9 mouse cellular contexts compared by ENCODE assay signal in the genomic region with DNA sequence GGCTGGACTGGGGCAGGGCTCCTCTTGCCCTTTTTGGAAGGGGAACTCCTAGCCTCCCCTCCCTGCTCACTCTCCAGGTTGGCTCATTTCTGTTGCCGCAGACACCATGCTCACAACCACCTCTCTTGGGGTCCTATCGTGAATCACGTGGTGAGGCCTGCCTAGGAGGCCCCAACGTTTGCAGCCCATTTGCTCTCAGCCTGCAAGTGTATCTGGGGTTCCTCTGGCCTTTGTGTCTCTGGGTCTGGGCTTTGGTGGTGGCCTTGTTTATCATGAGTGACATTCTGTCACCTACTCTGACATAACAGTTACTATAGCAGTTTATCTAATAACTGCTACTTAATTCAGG. TPM values are rescaled to one million over a fixed set of nuclear protein-coding genes. Genes with fewer than 3 reads are reported as not detected.
DNase-seq lines count a peak whose midpoint lies in the region; ATAC-seq and TF ChIP-seq lines count a peak whose summit lies in the region.
"Had no signal": no experiment of that assay in that cellular context is flagged by ENCODE, and none has a peak within 500 bp of the region (broad histone marks: within the 10 kb centered on the region; RNA-seq: fewer than 3 reads in every experiment).

No protein-coding gene starts in this region.

- peak overlapping the region; percentile 81 for H3K27ac ChIP-seq in heart, embryonic 12.5 days (ENCODE audit: poor library complexity, severe bottlenecking)
- no peak overlapping the region for H3K27ac ChIP-seq in ES-E14 (ENCODE audit: insufficient read depth, low read depth, low read length, poor library complexity, severe bottlenecking)
- H3K27ac ChIP-seq in hindbrain, embryonic 11.5 days (ENCODE audit: low read depth, low read length) = peak overlapping the region; percentile 24; the same call in 1 of the 2 replicates
- peak overlapping the region; percentile 63; the same call in 1 of the 2 replicates for H3K27ac ChIP-seq in midbrain, embryonic 12.5 days (replicated peaks)

- in situ Hi-C loops in ES-E14 (cut with MboI; ENCODE audit: low sequenced_read_pairs in 2 of 2, unreplicated experiment in 2 of 2) = no loop called here

- 11% methylated on average over 4 of the region's 4 CpGs for WGBS in heart, embryonic 12.5 days
- 40% methylated on average over 4 of the region's 4 CpGs for WGBS in hindbrain, embryonic 11.5 days
- WGBS in midbrain, embryonic 12.5 days = 41% methylated on average over 4 of the region's 4 CpGs

- no peaks in the 10 kb centered on the region for H3K9me3 ChIP-seq in heart, embryonic 12.5 days (replicated peaks)
- no peaks in the 10 kb centered on the region for H3K9me3 ChIP-seq in ES-E14 (ENCODE audit: control insufficient read depth, insufficient read depth, low read depth, low read length)
- no peaks in the 10 kb centered on the region for H3K9me3 ChIP-seq in hindbrain, embryonic 11.5 days (ENCODE audit: control insufficient read depth, low read length)
- H3K9me3 ChIP-seq in midbrain, embryonic 12.5 days = no peaks in the 10 kb centered on the region
- H3K9me3 ChIP-seq: megakaryocyte, embryonic 14.5 days had no signal

- ATAC-seq in heart, embryonic 12.5 days (ENCODE audit: insufficient number of reproducible peaks, low FRiP score) = no peak
- ATAC-seq in hindbrain, embryonic 11.5 days (ENCODE audit: low FRiP score) = no peak
- peak; percentile 16; the same call in 1 of the 2 replicates for ATAC-seq in midbrain, embryonic 12.5 days (ENCODE audit: low FRiP score, low read depth)
- no peak for ATAC-seq in megakaryocyte-erythroid progenitor cell, adult 5-6 weeks (replicated peaks; ENCODE audit: low FRiP score, low TSS enrichment, poor library complexity, severe bottlenecking)

- peak overlapping the region; percentile 13; the same call in 1 of the 2 replicates for H3K4me3 ChIP-seq in heart, embryonic 12.5 days
- no peak overlapping the region for H3K4me3 ChIP-seq in ES-E14 (ENCODE audit: insufficient read depth in 1 of 2, low read depth in 1 of 2, low read length in 2 of 2, poor library complexity in 1 of 2, severe bottlenecking in 1 of 2)
- no peak overlapping the region for H3K4me3 ChIP-seq in hindbrain, embryonic 11.5 days (ENCODE audit: low read depth, low read length)
- H3K4me3 ChIP-seq in midbrain, embryonic 12.5 days = no peak overlapping the region

- intact Hi-C loops in heart, postnatal 10 days (cut with DNase I) = loop anchor here (5.0 kb wide), 1 partner anchor 39 kb away; no protein-coding TSS in a partner anchor

- H3K27me3 ChIP-seq in heart, embryonic 12.5 days (replicated peaks) = no peaks in the 10 kb centered on the region
- H3K27me3 ChIP-seq in hindbrain, embryonic 11.5 days (ENCODE audit: control insufficient read depth, insufficient read depth, low read length) = no peaks in the 10 kb centered on the region
- no peaks in the 10 kb centered on the region for H3K27me3 ChIP-seq in midbrain, embryonic 12.5 days

- peak overlapping the region; percentile 59 for H3K4me2 ChIP-seq in heart, embryonic 12.5 days
- H3K4me2 ChIP-seq in hindbrain, embryonic 11.5 days (replicated peaks; ENCODE audit: low read depth, low read length) = peak overlapping the region; percentile 33; the same call in 1 of the 2 replicates
- H3K4me2 ChIP-seq in midbrain, embryonic 12.5 days (replicated peaks) = peak overlapping the region; percentile 32

- no peaks in the 10 kb centered on the region for H3K36me3 ChIP-seq in heart, embryonic 12.5 days
- no peaks in the 10 kb centered on the region; the same call in 1 of the 2 replicates for H3K36me3 ChIP-seq in ES-E14 (ENCODE audit: control insufficient read depth, insufficient read depth, low read length, poor library complexity, severe bottlenecking)
- no peaks in the 10 kb centered on the region for H3K36me3 ChIP-seq in hindbrain, embryonic 11.5 days (ENCODE audit: control insufficient read depth, insufficient read depth, low read length)
- H3K36me3 ChIP-seq in midbrain, embryonic 12.5 days = no peaks in the 10 kb centered on the region

- DNase-seq in heart, postnatal 10 days = no peak
- no peak for DNase-seq in ES-E14 (ENCODE audit: low read depth, low spot score)
- no peak for DNase-seq in hindbrain, embryonic 11.5 days (ENCODE audit: low spot score)
- DNase-seq in embryo, embryonic 10 days (ENCODE audit: low spot score) = no peak
- DNase-seq in spleen, postnatal 4 days (ENCODE audit: low spot score in 2 of 2) = no peak

- H3K4me1 ChIP-seq in heart, embryonic 12.5 days (replicated peaks) = peaks cover 95% of the 10 kb centered on the region
- peaks cover 13 to 37% of the 10 kb centered on the region in 2 experiments for H3K4me1 ChIP-seq in ES-E14 (ENCODE audit: control insufficient read depth in 2 of 2, insufficient read depth in 2 of 2, low read length in 2 of 2, poor library complexity in 1 of 2)
- peaks cover 10% of the 10 kb centered on the region for H3K4me1 ChIP-seq in hindbrain, embryonic 11.5 days (replicated peaks; ENCODE audit: control insufficient read depth, insufficient read depth, low read length)
- peaks cover 51% of the 10 kb centered on the region for H3K4me1 ChIP-seq in midbrain, embryonic 12.5 days

- H3K9ac ChIP-seq in heart, embryonic 12.5 days = peak overlapping the region; percentile 42
- H3K9ac ChIP-seq in ES-E14 (ENCODE audit: insufficient read depth, low read depth, low read length, poor library complexity, severe bottlenecking) = peak overlapping the region; percentile 2; the same call in 1 of the 2 replicates
- H3K9ac ChIP-seq in hindbrain, embryonic 11.5 days (ENCODE audit: low read depth, low read length) = no peak overlapping the region
- no peak overlapping the region for H3K9ac ChIP-seq in midbrain, embryonic 12.5 days (replicated peaks)

TF ChIP-seq in ES-E14, 5 proteins besides CTCF, POLR2A, EP300 and RAD21:
- TF ChIP-seq CHD2 (IDR thresholded peaks at IDR 0.05; ENCODE audit: low read depth, low read length) (no peak), MAFK (IDR thresholded peaks at IDR 0.05; ENCODE audit: insufficient read depth, low read depth, low read length) (no peak), ZC3H11A (IDR thresholded peaks at IDR 0.05; ENCODE audit: borderline replicate concordance, low read depth, low read length) (no peak), ZNF384 (IDR thresholded peaks at IDR 0.05; ENCODE audit: low read depth, low read length) (no peak), HCFC1 (IDR thresholded peaks at IDR 0.05; ENCODE audit: borderline replicate concordance, insufficient read depth, low read length) (no peak)

RNA-seq across cellular contexts. Expression of a gene that starts 41.8 kb away (rescaled TPM):
- polyA plus RNA-seq in heart, embryonic 12.5 days (2016; fragmentation: Nextera tagmentation; extraction: Ambion mirVana) = 33.9 and 36.4 TPM in 2 replicates
- 100 to 1,000 TPM; 134 to 147 TPM for total RNA-seq in heart, postnatal 10 days (2021)
- 90.5 and 110 TPM in 2 replicates for total RNA-seq in ES-E14 (2012; rRNA removed)
- 15.3 and 23.2 TPM in 2 replicates for polyA plus RNA-seq in hindbrain, embryonic 11.5 days (2014; fragmentation: Nextera tagmentation; extraction: Ambion mirVana)
- 20.5 and 24.6 TPM in 2 replicates for polyA plus RNA-seq in midbrain, embryonic 12.5 days (2016; fragmentation: Nextera tagmentation; extraction: Ambion mirVana)
- total RNA-seq in megakaryocyte-erythroid progenitor cell, adult 5-6 weeks (2014; fragmentation: Nextera tagmentation) = not detected in 2 replicates
- total RNA-seq in megakaryocyte-erythroid progenitor cell, adult 5-6 weeks (2017) = 2.5 TPM in 1 of 2 replicates, not detected in the other

Comparison
In these comparisons a context has a peak if more than half of its experiments do, and no peak if none do; other contexts are left out.
1. H3K9ac ChIP-seq: peak in heart, embryonic 12.5 days (single experiment) and ES-E14 (single experiment); none in hindbrain, embryonic 11.5 days (single experiment) and midbrain, embryonic 12.5 days (single experiment).
2. RNA of a gene that starts 41.8 kb away (total RNA-seq): 134 to 147 TPM in heart, postnatal 10 days and 90.5 to 110 TPM in ES-E14; 2.5 TPM in megakaryocyte-erythroid progenitor cell, adult 5-6 weeks; every median in the first group is over 10 times any median in the second.
3. Peak in every context shown above with its lines, with median percentiles within 50 percentile points of each other: H3K4me2 ChIP-seq.